Mouse (Mus musculus) hindbrain, embryonic 11.5 days (tissue): ENCODE results near the gene Ankrd6. TPM values are rescaled to one million over a fixed set of nuclear protein-coding genes. Genes with fewer than 3 reads are reported as not detected.

Experiments
- ATAC-seq: fragments of 200-750 bp; cut with Nextera tagmentation; 2 replicates; pipeline ENCODE4 v1.8.0; 2017; ENCODE audit warnings: mild to moderate bottlenecking, moderate TSS enrichment, moderate library complexity; ENCODE audit not compliant: low FRiP score
- DNase-seq: peaks from one replicate; pipeline ENCODE4 v3.0.0-alpha.2; 2015; ENCODE audit warnings: low spot score
- H3K27ac ChIP-seq: fragments of 300-500 bp; sonication (generic); 2 replicates; pipeline ENCODE4 v1.5.1; 2014; ENCODE audit warnings: mild to moderate bottlenecking, low read depth, low read length
- H3K27me3 ChIP-seq: fragments of 300-500 bp; sonication (generic); 2 replicates; pipeline ENCODE4 v1.6.1; 2014; ENCODE audit warnings: mild to moderate bottlenecking, low read length, moderate library complexity, mixed read lengths; ENCODE audit not compliant: control insufficient read depth, insufficient read depth
- H3K36me3 ChIP-seq: fragments of 300-500 bp; sonication (generic); 2 replicates; pipeline ENCODE4 v1.6.1; 2014; ENCODE audit warnings: mild to moderate bottlenecking, low read length, moderate library complexity, mixed read lengths; ENCODE audit not compliant: control insufficient read depth, insufficient read depth
- H3K4me1 ChIP-seq: fragments of 300-500 bp; sonication (generic); replicated peaks from 2 replicates; pipeline ENCODE4 v1.6.1; 2014; ENCODE audit warnings: low read length, mixed read lengths; ENCODE audit not compliant: control insufficient read depth, insufficient read depth
- H3K4me2 ChIP-seq: fragments of 300-500 bp; sonication (generic); replicated peaks from 2 replicates; pipeline ENCODE4 v1.6.1; 2014; ENCODE audit warnings: mild to moderate bottlenecking, low read depth, low read length
- H3K4me3 ChIP-seq: fragments of 300-500 bp; sonication (generic); 2 replicates; pipeline ENCODE4 v1.5.1; 2014; ENCODE audit warnings: low read depth, low read length
- H3K9ac ChIP-seq: fragments of 300-500 bp; sonication (generic); 2 replicates; pipeline ENCODE4 v1.6.1; 2014; ENCODE audit warnings: low read depth, low read length
- H3K9me3 ChIP-seq: fragments of 300-500 bp; sonication (generic); 2 replicates; pipeline ENCODE4 v1.6.1; 2016; ENCODE audit warnings: low read length; ENCODE audit not compliant: control insufficient read depth
- WGBS: fragments of 180-500 bp; shearing (Covaris S2); extraction: QIAGEN DNeasy Blood & Tissue Kit; methylation state at CpG from one replicate; pipeline ENCODE4 v1.1.7; 2014; 5-methylcytosine and 5-hydroxymethylcytosine counted together
- polyA plus RNA-seq: library from polyadenylated mRNA; unstranded; fragments of >200 nt; fragmentation: Nextera tagmentation; extraction: Ambion mirVana; gene quantifications from 2 replicates; pipeline ENCODE4 v1.2.1, GENCODE M21; 2014

Gene Ankrd6
- polyA plus RNA-seq, 1 experiment from 2014 or later = 22.4 TPM

DNA sequence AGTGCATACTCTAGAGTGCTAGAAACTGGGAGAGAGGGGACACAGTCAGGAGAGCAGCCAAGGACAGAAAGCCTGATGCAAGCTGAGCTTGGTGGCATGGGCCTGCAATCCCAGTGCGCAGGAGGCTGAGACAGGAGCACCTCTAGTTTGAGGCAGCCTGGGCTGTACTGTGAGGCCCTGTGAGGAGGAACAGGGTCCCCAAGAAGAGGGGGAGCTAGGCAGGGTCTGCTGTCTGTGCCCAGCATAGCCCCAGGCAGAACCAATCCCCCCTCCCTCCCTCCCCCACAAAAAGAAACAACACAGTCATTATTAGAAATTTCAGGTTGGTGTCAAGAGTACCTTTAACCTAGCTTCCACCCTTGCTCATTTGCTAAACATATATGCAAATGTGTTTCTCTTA lies 27.8 kb downstream of the Ankrd6 start:
- peak; percentile 62 for ATAC-seq
- peak overlapping the region; percentile 34 for H3K4me2 ChIP-seq
- no peaks in the 10 kb centered on the region for H3K36me3 ChIP-seq
- peak overlapping the region; percentile 92 for H3K27ac ChIP-seq
- peak; percentile 37 for DNase-seq
- peak overlapping the region; percentile 40; the same call in 1 of the 2 replicates for H3K9ac ChIP-seq
- no peaks in the 10 kb centered on the region for H3K9me3 ChIP-seq
- H3K27me3 ChIP-seq = no peaks in the 10 kb centered on the region
- H3K4me1 ChIP-seq = peaks cover 11% of the 10 kb centered on the region
- peak overlapping the region; percentile 16; the same call in 1 of the 2 replicates for H3K4me3 ChIP-seq
- 84% methylated on average over 1 of the region's 1 CpGs for WGBS

DNA sequence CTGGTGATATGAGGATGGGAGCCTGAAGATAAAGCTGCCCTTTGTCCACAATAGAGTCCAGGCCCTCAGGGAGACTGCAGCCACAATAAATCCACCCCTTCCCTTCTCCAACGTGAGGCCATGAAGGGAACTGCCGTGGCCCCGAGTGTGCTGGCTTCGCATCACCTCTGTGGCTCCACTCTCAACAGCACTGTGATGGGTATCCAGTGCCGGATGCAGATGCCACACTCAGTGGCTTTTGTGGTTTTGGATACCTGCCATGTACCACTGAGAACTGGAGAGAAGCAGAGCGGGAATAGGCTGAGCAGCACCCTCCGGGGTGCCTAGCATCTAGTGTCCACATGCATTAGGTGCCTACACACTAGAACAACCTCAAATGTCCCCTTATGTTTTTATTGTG lies 29.8 kb downstream of the Ankrd6 start:
- Histone ChIP-seq H3K4me1 (peaks cover 17% of the 10 kb centered on the region), H3K27ac (no peak overlapping the region), H3K9me3 (no peaks in the 10 kb centered on the region), H3K27me3 (no peaks in the 10 kb centered on the region), H3K4me2 (peak overlapping the region; percentile 6; the same call in 1 of the 2 replicates), H3K4me3 (no peak overlapping the region), H3K36me3 (no peaks in the 10 kb centered on the region), H3K9ac (no peak overlapping the region)
- WGBS = 64% methylated on average over 7 of the region's 7 CpGs
- ATAC-seq = no peak
- peak; percentile 32 for DNase-seq

DNA sequence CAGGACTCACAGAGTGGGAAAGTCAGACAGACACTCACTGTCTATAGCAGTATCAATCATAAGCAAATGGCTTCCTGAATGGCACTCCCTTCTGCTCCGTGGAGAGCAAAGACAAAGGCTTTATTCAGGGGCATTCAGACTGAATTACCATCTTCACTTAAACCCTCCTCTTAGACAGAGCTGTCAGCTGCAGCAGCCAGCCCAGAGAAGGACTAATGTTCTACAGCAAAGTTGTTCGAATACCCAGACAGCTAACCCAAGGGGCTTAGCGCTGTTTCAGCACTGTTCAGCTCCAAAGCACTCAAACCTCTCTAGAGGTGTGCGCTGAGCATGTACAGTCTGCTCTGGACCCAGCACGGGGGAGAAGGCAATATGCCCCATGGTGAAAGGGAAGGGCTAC lies 32.1 kb downstream of the Ankrd6 start:
- H3K9ac ChIP-seq = 0 out of 2 replicates have a peak overlapping the region, but pooled peaks have one; percentile 15
- H3K27ac ChIP-seq = peak overlapping the region; percentile 73
- DNase-seq (peak; percentile 35), ATAC-seq (peak; percentile 22)
- no peaks in the 10 kb centered on the region for H3K9me3 ChIP-seq
- 48% methylated on average over 5 of the region's 5 CpGs for WGBS
- H3K4me1 ChIP-seq = peaks cover 17% of the 10 kb centered on the region
- H3K27me3 ChIP-seq = no peaks in the 10 kb centered on the region
- H3K4me2 ChIP-seq = no peak overlapping the region
- H3K36me3 ChIP-seq = no peaks in the 10 kb centered on the region
- H3K4me3 ChIP-seq = no peak overlapping the region

DNA sequence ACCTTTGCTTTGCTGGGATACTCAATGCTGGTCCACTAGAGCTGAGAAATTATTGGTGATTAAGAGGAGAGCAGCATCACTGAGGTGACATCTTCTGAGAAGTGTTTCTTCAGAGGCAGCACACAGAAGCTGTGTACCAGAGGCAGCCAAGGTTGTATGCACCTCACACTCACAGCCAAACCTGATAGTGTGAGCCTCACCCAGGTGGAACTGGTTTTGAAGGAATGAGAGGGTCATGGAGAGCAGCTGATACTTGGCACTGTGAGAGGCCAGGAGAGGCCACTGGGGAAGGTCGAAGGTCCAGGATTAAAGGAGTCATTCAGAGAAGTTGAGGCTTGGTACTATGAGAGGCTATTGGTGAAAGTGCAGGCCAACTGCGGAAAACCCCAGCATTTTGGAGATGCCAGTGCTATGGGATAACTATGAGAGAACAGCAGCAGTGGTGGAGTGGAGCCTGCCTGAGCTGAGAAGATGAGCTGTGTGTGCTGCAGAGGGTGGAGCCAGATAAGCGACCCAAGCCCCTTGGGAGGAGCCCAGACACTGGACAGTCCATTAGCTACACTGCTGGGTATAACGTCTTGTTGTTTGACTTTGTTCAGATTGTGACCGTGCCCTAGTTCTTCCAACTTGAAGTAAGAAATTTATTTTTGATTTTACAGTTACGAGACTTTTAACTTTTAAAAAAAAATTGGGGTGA lies 33.8 kb downstream of the Ankrd6 start:
- H3K4me3 ChIP-seq = no peak overlapping the region
- 54% methylated on average over 6 of the region's 6 CpGs for WGBS
- no peak for ATAC-seq
- no peaks in the 10 kb centered on the region for H3K27me3 ChIP-seq
- H3K4me1 ChIP-seq = peaks cover 17% of the 10 kb centered on the region
- no peaks in the 10 kb centered on the region for H3K36me3 ChIP-seq
- H3K9ac ChIP-seq = no peak overlapping the region
- DNase-seq = no peak
- H3K4me2 ChIP-seq = no peak overlapping the region
- peak overlapping the region; percentile 17; the same call in 1 of the 2 replicates for H3K27ac ChIP-seq
- no peaks in the 10 kb centered on the region for H3K9me3 ChIP-seq

DNA sequence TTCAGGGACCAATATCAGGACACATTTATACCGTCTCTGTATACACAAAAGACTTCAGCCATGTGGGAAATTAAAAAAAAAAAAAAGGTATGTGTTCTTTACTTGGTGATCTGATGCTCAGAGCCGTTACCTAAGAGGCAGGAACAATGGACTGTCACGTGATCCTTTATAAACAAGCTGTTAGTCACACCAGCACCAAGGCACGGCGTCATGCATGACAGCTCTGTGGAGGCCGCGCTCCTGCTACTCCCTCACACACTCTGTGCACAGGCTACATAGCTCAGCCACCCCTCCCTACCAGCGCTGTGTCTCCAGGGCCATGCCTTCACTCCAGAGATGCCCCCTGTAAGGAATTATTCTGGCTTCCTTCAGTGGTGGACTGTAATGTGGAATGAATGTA lies 34.7 kb downstream of the Ankrd6 start:
- Histone ChIP-seq H3K27me3 (no peaks in the 10 kb centered on the region), H3K9ac (no peak overlapping the region), H3K9me3 (no peaks in the 10 kb centered on the region), H3K4me3 (no peak overlapping the region), H3K36me3 (no peaks in the 10 kb centered on the region), H3K27ac (peak overlapping the region; percentile 17; the same call in 1 of the 2 replicates), H3K4me1 (peaks cover 14% of the 10 kb centered on the region), H3K4me2 (no peak overlapping the region)
- DNase-seq (peak; percentile 50), ATAC-seq (peak; percentile 81)
- 24% methylated on average over 8 of the region's 8 CpGs for WGBS

DNA sequence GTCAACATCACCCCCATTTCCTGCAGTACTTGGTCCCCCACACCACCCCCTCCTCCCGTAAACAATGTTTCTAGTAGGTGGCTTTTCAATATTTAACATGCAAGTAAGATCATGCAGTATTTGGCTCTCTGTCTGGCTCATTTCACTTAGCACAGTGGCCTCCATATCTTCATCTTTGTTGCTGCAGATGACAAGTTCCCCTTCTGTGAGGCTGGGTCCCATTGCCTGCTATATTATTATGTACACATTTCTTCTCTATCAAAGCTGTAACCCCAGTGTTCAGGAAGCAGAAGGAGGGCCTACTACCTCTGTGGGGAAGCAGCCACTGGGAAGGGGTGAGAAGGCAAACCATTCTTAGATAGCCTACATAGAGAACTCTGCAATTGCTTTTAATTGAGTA lies 40.6 kb downstream of the Ankrd6 start:
- no peaks in the 10 kb centered on the region for H3K9me3 ChIP-seq
- WGBS = 92% methylated on average over 1 of the region's 1 CpGs
- no peak overlapping the region for H3K27ac ChIP-seq
- ATAC-seq (no peak), DNase-seq (no peak)
- no peaks in the 10 kb centered on the region for H3K27me3 ChIP-seq
- no peak overlapping the region for H3K4me3 ChIP-seq
- no peaks in the 10 kb centered on the region; the same call in 1 of the 2 replicates for H3K4me1 ChIP-seq
- H3K36me3 ChIP-seq = no peaks in the 10 kb centered on the region
- H3K4me2 ChIP-seq = no peak overlapping the region
- no peak overlapping the region for H3K9ac ChIP-seq

DNA sequence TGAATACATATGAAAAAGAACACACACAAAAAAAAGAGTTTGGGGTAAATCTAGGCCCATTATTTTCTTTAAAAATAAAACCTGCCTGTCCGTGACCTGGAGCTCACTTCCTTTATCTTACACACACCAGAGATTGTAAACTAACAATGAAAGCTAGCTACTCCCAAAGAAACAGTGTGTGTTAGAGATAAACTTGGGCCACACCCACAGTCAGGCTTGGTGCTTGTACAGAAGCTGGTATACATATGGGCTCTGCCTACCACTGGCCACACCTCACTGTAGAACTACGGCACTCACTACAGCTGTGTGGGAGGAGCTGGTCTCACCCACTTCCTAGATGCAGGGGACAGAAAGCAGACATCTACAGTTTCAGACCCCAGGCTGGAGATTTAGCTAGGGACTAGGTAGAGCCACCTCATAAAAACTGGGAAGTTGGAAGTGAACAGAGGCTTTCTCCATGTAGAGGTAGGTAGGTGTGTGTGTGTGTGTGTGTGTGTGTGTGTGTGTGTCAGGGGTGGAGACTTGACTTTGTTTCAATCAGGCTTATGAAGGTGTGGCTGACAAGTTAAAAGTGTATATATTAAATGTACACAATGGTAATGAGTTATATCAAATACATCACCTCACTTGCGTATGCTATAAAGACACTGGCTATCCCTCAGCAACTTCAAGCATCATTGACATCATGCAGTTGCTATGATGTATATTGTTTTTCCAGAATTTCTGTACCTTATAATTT lies 41.2 kb downstream of the Ankrd6 start:
- ATAC-seq (no peak), DNase-seq (no peak)
- no peak overlapping the region for H3K27ac ChIP-seq
- H3K4me3 ChIP-seq = no peak overlapping the region
- WGBS = 91% methylated on average over 3 of the region's 3 CpGs
- H3K9me3 ChIP-seq = no peaks in the 10 kb centered on the region
- H3K4me2 ChIP-seq = no peak overlapping the region
- H3K27me3 ChIP-seq = no peaks in the 10 kb centered on the region
- H3K9ac ChIP-seq = no peak overlapping the region
- H3K36me3 ChIP-seq = no peaks in the 10 kb centered on the region
- no peaks in the 10 kb centered on the region for H3K4me1 ChIP-seq

DNA sequence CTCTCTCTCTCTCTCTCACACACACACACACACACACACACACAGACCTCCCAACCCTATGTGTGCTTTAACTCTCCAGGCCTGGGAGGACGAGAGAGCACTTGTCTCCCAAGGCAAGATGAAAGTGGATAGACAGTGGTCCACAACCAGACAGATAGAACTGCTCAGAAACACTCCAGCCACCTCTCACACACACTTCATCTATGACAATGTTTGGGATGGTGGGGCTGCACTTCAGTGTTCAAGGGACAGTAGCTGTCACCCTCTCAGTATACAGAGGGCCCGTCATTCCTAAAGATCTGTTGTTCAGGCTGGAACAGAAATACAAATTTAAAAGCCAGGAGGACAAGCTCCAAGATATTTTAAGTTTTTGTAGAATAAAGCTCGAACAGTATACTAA lies 43.0 kb downstream of the Ankrd6 start:
- DNase-seq = no peak
- WGBS = 81% methylated on average over 3 of the region's 3 CpGs

More for the DNA sequence above, 43.0 kb downstream of the Ankrd6 start:
- Histone ChIP-seq H3K4me2 (no peak overlapping the region), H3K27me3 (no peaks in the 10 kb centered on the region), H3K27ac (no peak overlapping the region), H3K9me3 (no peaks in the 10 kb centered on the region), H3K36me3 (no peaks in the 10 kb centered on the region), H3K9ac (no peak overlapping the region), H3K4me3 (no peak overlapping the region), H3K4me1 (no peaks in the 10 kb centered on the region)
- ATAC-seq = no peak
